Mouse (Mus musculus): ENCODE measurements at regions not wholly inside any gene's neighbourhood (a gene's known extent, or its start where the extent isn't known, plus 50 kb on each side); places are given as distances from the start of the nearest gene placed in this dataset.
"Not testable (repeated sequence)": the region's sequence is repeated elsewhere in the genome, so short reads cannot be mapped to it uniquely, and the experiment has no call there.

- DNase-seq (ENCODE audit: inconsistent age in 2 of 2, low spot score in 1 of 2): no peak
Observed at GRCm38 (mm10) chr5:77816759-77817280, 409.0 kb upstream of the Igfbp7 start.

GRCm38 (mm10) chr5:77809844-77810243, 402.0 kb upstream of the Igfbp7 start:
- no peak for DNase-seq (ENCODE audit: inconsistent age in 2 of 2, low spot score in 1 of 2)

DNA sequence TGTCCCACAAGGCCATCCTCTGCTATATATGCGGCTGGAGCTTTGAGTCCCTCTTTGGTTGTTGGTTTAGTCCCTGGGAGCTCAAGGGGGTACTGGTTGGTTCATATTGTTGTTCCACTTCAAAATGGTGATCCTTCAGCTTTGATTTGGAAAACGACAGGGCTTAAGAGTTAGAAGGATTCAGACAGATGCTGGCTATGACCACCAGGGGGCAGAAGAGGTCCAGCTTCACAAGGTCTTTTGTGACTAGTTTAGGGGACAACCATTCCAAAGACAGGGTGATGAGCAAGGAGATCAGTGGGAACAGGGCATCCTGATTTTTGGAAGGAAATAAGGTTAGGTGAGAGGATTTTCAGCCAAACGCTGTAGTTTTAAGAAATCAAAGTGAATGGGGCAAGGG, 399.9 kb upstream of the Igfbp7 start:
- DNase-seq (ENCODE audit: inconsistent age in 2 of 2, low spot score in 1 of 2): peak; percentile 29 to 71

- peak in 1 of 2 experiments; percentile 17 for DNase-seq (ENCODE audit: inconsistent age in 2 of 2, low spot score in 1 of 2)
Observed at GRCm38 (mm10) chr5:77806334-77807157, 398.7 kb upstream of the Igfbp7 start.

GRCm38 (mm10) chr5:77805796-77806195, 398.0 kb upstream of the Igfbp7 start:
- DNase-seq (ENCODE audit: inconsistent age in 2 of 2, low spot score in 1 of 2): no peak

- DNase-seq (ENCODE audit: inconsistent age in 2 of 2, low spot score in 1 of 2): no peak
Observed at GRCm38 (mm10) chr5:77805303-77805702, 397.5 kb upstream of the Igfbp7 start.

DNA sequence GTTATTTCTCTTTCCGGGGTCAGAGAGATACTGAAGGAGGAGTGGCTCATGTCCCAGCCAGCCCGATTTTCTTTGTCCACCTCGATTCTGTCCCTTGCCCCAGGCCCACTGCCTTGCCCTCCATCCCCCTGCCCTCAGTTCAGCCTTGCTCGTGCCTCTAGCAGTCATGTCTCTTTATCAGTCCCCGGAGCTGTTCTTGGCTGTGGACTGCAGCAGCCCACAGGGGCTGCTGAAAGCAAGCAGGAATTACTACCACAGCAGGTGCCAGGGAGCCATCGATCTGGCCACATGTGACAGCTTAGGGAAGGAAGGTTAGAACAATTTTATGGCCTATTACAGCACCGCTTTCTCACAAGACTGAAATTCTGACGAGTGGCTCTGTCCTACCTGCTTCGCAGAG, 396.3 kb upstream of the Igfbp7 start:
- DNase-seq (ENCODE audit: inconsistent age in 2 of 2, low spot score in 1 of 2): no peak

DNA sequence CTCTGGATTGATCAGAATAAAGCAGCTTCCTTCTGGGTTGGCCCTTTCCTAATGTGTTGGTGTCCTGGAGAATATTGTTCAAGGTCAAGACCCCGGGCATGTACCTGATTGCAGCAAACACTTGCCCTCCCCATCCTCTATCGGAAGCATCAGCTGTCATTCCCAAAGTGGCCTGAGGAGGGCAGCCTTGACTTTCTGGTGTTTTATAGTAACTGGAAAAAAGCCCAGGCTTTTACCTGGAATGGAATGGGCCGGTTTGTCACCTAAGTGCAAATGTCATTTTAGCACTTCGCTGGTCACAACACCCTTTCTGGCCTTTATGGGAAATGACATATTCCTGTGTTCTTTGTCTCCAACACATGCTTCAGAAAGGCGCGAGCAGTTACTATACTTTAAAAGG, 395.7 kb upstream of the Igfbp7 start:
- peak; percentile 11 to 72 for DNase-seq (ENCODE audit: inconsistent age in 2 of 2, low spot score in 1 of 2)

DNA sequence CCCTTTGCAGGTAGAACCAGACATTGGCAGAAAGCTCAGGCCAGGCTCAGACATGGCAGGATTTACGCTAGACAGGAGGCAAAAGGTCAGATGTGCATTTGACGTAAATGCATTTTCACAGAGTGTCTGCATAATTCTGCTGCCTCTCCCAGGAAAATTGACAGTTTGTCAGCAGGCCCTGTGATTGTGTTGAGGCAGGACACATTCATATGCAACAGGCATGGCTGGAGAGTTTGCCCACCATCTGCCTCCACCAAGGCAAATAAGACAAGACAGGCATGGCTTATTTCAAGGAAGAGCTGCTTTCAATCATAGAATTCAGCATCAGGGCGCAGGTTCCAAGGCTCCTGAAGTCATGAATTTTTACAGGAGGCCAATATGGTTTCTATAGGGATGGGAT, 389.1 kb upstream of the Igfbp7 start:
- DNase-seq (ENCODE audit: inconsistent age in 2 of 2, low spot score in 1 of 2): no peak

- no peak for DNase-seq (ENCODE audit: inconsistent age in 2 of 2, low spot score in 1 of 2)
Observed at GRCm38 (mm10) chr5:77795766-77796165, 387.9 kb upstream of the Igfbp7 start.

DNA sequence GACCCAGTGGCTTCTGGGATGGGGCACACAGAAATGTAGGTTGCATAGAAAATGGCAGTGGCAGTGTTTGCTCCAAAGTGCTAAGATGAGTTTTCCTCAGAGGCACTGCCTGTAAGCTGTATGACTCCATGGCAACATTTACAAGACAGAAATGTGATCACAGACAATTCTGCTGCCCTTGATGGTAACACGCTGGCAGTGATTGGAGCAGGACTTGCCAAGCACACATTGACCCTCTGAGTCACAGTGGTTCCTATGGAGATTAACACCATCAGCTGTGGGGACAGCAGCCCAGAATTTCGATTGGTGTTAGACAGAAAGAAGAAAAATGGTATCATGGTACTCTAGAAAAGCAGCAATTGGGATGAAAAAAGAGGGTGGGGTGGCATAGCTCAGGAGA, 376.1 kb upstream of the Igfbp7 start:
- no peak for DNase-seq (ENCODE audit: inconsistent age in 2 of 2, low spot score in 1 of 2)

- DNase-seq (ENCODE audit: inconsistent age in 2 of 2, low spot score in 1 of 2): no peak
Observed at GRCm38 (mm10) chr5:77762426-77763042, 354.7 kb upstream of the Igfbp7 start.

GRCm38 (mm10) chr5:77762013-77762412, 354.2 kb upstream of the Igfbp7 start:
- no peak for DNase-seq (ENCODE audit: inconsistent age in 2 of 2, low spot score in 1 of 2)

DNA sequence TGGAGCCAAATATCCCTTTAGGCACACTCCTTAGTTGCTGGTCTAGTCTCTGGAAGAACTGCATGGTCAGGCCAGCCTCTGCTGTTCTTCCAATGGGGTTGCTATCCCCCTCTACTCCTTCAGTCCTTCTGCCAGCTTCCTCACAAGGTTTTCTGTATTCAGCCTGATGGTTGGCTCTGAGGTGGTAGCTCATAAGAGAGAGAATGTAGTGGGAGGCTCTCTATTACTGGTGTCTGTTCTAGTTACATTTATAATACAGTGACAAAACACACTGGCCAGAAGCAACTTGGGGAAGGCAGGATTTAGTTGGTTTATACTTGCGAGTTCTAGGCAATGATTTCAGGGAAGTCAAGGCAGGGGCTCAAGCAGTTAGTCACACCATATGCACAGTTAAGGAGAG, 341.1 kb upstream of the Igfbp7 start:
- no peak for DNase-seq (ENCODE audit: inconsistent age in 2 of 2, low spot score in 1 of 2)

- DNase-seq (ENCODE audit: inconsistent age in 2 of 2, low spot score in 1 of 2): no peak
Observed at GRCm38 (mm10) chr5:77746604-77747003, 338.8 kb upstream of the Igfbp7 start.

- no peak for DNase-seq (ENCODE audit: inconsistent age in 2 of 2, low spot score in 1 of 2)
Observed at GRCm38 (mm10) chr5:77743467-77743866, 335.6 kb upstream of the Igfbp7 start.

DNA sequence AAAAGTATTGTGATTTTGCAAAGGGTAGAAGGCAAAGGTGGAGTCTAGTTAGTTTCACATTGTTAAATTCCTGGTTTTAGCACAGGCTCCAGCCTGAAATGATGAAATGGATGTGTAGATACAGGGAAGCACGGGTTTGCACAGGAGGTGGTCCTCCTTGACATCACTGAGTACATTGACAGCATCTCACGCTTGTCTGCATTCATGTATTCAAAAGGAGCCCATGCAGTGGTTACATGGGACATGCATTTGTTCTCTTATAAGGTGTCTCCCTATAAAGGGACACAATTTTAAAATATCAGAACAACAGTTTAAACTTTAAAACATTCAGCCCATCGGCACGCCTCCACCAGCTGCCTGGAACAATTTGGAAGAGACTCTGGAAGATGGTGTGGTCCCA, 322.4 kb upstream of the Igfbp7 start:
- DNase-seq (ENCODE audit: inconsistent age in 2 of 2, low spot score in 1 of 2): not testable (repeated sequence)

DNA sequence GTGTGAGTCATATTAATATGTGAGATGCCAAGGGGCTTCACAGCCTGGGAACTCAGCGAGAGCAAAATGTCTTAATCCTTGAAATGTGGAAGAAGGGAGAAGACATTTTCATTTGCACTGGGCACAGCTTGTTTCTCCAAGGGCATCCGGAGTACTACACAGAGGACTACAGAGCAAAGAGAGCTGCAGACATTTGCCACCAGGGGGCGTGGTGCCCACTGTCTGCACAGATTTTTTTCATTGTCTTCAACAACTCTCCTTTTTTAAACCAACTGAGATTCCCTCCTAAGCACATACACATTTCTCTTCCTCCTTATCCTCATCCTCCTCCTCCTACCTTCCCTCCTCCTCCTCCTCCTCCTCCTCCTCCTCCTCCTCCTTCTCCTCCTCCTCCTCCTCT, 273.8 kb upstream of the Igfbp7 start:
- no peak for DNase-seq (ENCODE audit: inconsistent age in 2 of 2, low spot score in 1 of 2)

GRCm38 (mm10) chr5:77672073-77672924, 264.5 kb upstream of the Igfbp7 start:
- no peak for DNase-seq (ENCODE audit: inconsistent age in 2 of 2, low spot score in 1 of 2)

GRCm38 (mm10) chr5:77663096-77663495, 255.3 kb upstream of the Igfbp7 start:
- no peak for DNase-seq (ENCODE audit: inconsistent age in 2 of 2, low spot score in 1 of 2)

DNA sequence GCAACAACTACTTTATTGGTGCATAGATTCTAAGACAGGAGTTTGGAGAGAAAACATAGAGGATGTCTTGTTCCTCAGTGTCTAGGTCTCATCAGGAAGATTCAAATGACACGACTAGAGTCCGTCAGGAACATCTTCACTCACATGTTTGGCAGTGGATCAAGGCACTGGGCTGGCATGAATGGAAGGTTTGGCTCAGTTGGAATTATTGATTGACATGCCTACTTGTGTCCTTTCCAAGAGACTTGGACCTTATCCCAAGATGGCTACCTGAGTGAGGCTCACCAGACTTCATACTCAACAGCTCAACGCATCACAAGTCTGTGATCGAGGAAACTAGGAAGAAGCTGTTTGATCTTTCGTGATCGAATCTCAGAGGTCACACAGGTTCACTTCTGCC, 251.2 kb upstream of the Igfbp7 start:
- no peak for DNase-seq (ENCODE audit: inconsistent age in 2 of 2, low spot score in 1 of 2)

Data from adrenal gland, adult (tissue).